Mouse (Mus musculus): ENCODE results near the gene Cd2bp2.

DNA sequence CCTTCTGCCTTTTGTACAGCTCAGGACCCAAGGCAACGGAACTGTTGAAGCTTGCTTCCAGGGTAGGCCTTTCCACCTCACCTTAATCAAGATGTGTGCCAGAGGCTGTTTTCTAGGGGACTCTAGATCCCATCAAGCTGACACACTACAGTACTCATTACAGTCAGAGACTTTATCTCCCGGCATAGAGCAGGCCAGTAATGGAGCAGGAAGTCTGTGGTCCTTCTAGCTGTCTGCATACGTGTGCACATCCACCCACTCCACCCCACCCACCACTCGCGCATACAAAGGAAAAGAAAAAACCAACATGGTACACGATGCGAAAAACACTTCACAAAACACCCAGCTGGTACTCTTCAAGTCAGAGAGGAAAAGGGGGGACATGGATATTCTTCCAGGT is 51.4 kb downstream of the Cd2bp2 start:
- TF ChIP-seq CTCF (conservative IDR thresholded peaks at IDR 0.05; ENCODE audit: low read length) (no peak), NANOG (IDR thresholded peaks at IDR 0.05; ENCODE audit: borderline replicate concordance, low read length) (no peak)
